16 mouse cellular contexts compared by ENCODE assay signal in genomic region chr16:91398030-91398429, GRCm38 (mm10). TPM values are rescaled to one million over a fixed set of nuclear protein-coding genes. Genes with fewer than 3 reads are reported as not detected.
DNase-seq lines count a peak whose midpoint lies in the region; ATAC-seq and TF ChIP-seq lines count a peak whose summit lies in the region.
"Had no signal": no experiment of that assay in that cellular context is flagged by ENCODE, and none has a peak within 500 bp of the region (broad histone marks: within the 10 kb centered on the region; RNA-seq: fewer than 3 reads in every experiment).

No protein-coding gene starts in this region.

- ATAC-seq in G1E (ENCODE audit: extremely low read depth, insufficient number of reproducible peaks, low FRiP score, poor library complexity, severe bottlenecking): no peak; the same call in 1 of the 2 replicates
- ATAC-seq in liver, postnatal 0 days: peak; percentile 45

- intact Hi-C loops in left cerebral cortex, postnatal 25 days (cut with DNase I): no loop called here

- H3K27me3 ChIP-seq in G1E (ENCODE audit: insufficient read depth, low read length): no peaks in the 10 kb centered on the region
- H3K27me3 ChIP-seq in liver, postnatal 0 days (ENCODE audit: insufficient read depth, low read length): no peaks in the 10 kb centered on the region
- H3K27me3 ChIP-seq: embryonic facial prominence, embryonic 15.5 days; hindbrain, embryonic 15.5 days; kidney, embryonic 15.5 days had no signal

- H3K4me2 ChIP-seq in liver, postnatal 0 days (ENCODE audit: low read depth, low read length): peak overlapping the region; percentile 34; the same call in 1 of the 2 replicates
- H3K4me2 ChIP-seq: embryonic facial prominence, embryonic 15.5 days; hindbrain, embryonic 15.5 days; kidney, embryonic 15.5 days; lung, embryonic 14.5 days had no signal

- peaks cover 52% of the 10 kb centered on the region for H3K4me1 ChIP-seq in G1E (ENCODE audit: insufficient read depth, low read depth, low read length)
- H3K4me1 ChIP-seq in liver, postnatal 0 days (ENCODE audit: insufficient read depth): peaks cover 23% of the 10 kb centered on the region
- H3K4me1 ChIP-seq: hindbrain, embryonic 15.5 days; kidney, embryonic 15.5 days had no signal

- TF ChIP-seq CTCF in G1E (IDR thresholded peaks at IDR 0.05; ENCODE audit: low read depth, low read length): no peak
- TF ChIP-seq CTCF in liver, postnatal 0 days (IDR thresholded peaks at IDR 0.05; ENCODE audit: low read depth): no peak

- no peak overlapping the region for H3K9ac ChIP-seq in liver, postnatal 0 days (replicated peaks)
- H3K9ac ChIP-seq: embryonic facial prominence, embryonic 15.5 days; hindbrain, embryonic 15.5 days; kidney, embryonic 15.5 days; lung, embryonic 14.5 days had no signal

- DNase-seq in B cell, adult 2 months: peak; percentile 43 to 51
- DNase-seq in G1E (ENCODE audit: low spot score): no peak
- peak; percentile 51 for DNase-seq in brain, adult 2 months (ENCODE audit: low read depth, low spot score)
- no peak for DNase-seq in liver, postnatal 0 days
- DNase-seq in thymus, postnatal 10 days (ENCODE audit: low spot score in 2 of 2): no peak
- DNase-seq in cerebellum, adult 11-12 months: no peak
- no peak for DNase-seq in spleen, postnatal 4 days (ENCODE audit: low spot score in 2 of 2)
- DNase-seq in left cerebral cortex, postnatal 25 days (ENCODE audit: low spot score in 2 of 2): no peak
- DNase-seq: cerebellum, postnatal 36 days; gastrocnemius, postnatal 14 days; lung, embryonic 14.5 days had no signal

- H3K9me3 ChIP-seq in G1E (replicated peaks): no peaks in the 10 kb centered on the region
- H3K9me3 ChIP-seq in liver, postnatal 0 days (ENCODE audit: low read length): no peaks in the 10 kb centered on the region
- H3K9me3 ChIP-seq: embryonic facial prominence, embryonic 15.5 days; hindbrain, embryonic 15.5 days; kidney, embryonic 15.5 days had no signal

- H3K4me3 ChIP-seq in G1E (ENCODE audit: low read depth, low read length): peak overlapping the region; percentile 9; the same call in 1 of the 2 replicates
- no peak overlapping the region for H3K4me3 ChIP-seq in liver, postnatal 0 days (ENCODE audit: low read depth, low read length)
- H3K4me3 ChIP-seq: embryonic facial prominence, embryonic 15.5 days; hindbrain, embryonic 15.5 days; kidney, embryonic 15.5 days had no signal

- peaks cover 85% of the 10 kb centered on the region for H3K36me3 ChIP-seq in G1E (replicated peaks)
- H3K36me3 ChIP-seq in liver, postnatal 0 days (replicated peaks; ENCODE audit: insufficient read depth, low read length): peaks cover 65% of the 10 kb centered on the region

- no peak for TF ChIP-seq EP300 in liver, postnatal 0 days (IDR thresholded peaks at IDR 0.05; ENCODE audit: low read depth)

- 78% methylated on average over 12 of the region's 12 CpGs for WGBS in liver, postnatal 0 days (ENCODE audit: insufficient replicate concordance)

- peak overlapping the region; percentile 68 for H3K27ac ChIP-seq in liver, postnatal 0 days (ENCODE audit: low read depth)
- H3K27ac ChIP-seq: embryonic facial prominence, embryonic 15.5 days; hindbrain, embryonic 15.5 days; kidney, embryonic 15.5 days had no signal

RNA-seq across cellular contexts. Expression of gene Gm21970, which starts 6.5 kb away (rescaled TPM):
- total RNA-seq in G1E (2014; fragmentation: Nextera tagmentation): 8.9 and 18.1 TPM in 2 replicates
- total RNA-seq in G1E (2017): not detected in 2 replicates
- polyA plus RNA-seq in G1E (2012): not detected in 2 replicates
- not detected in 2 replicates for polyA plus RNA-seq in liver, postnatal 0 days (2015; fragmentation: Nextera tagmentation; extraction: Ambion mirVana)
- total RNA-seq in left cerebral cortex, postnatal 25 days (2021): not detected
- total RNA-seq: gastrocnemius, postnatal 14 days had no signal
- polyA plus RNA-seq: embryonic facial prominence, embryonic 15.5 days; heart, postnatal 0 days; hindbrain, embryonic 15.5 days; kidney, embryonic 15.5 days; neural tube, embryonic 11.5 days had no signal

RNA-seq across cellular contexts. Expression of gene Il10rb, which starts 7.9 kb away (rescaled TPM):
- 137 and 144 TPM in 2 replicates for total RNA-seq in G1E (2014; fragmentation: Nextera tagmentation)
- 87.8 and 101 TPM in 2 replicates for total RNA-seq in G1E (2017)
- polyA plus RNA-seq in G1E (2012): 16.7 and 18.3 TPM in 2 replicates
- 25.5 and 26.4 TPM in 2 replicates for polyA plus RNA-seq in liver, postnatal 0 days (2015; fragmentation: Nextera tagmentation; extraction: Ambion mirVana)
- total RNA-seq in left cerebral cortex, postnatal 25 days (2021): 1 to 10 TPM; 9.1 to 9.7 TPM

RNA-seq across cellular contexts. Expression of gene Ifnar2, which starts 25.4 kb away (rescaled TPM):
- 165 and 186 TPM in 2 replicates for total RNA-seq in G1E (2014; fragmentation: Nextera tagmentation)
- total RNA-seq in G1E (2017): 66.5 and 67.3 TPM in 2 replicates
- polyA plus RNA-seq in G1E (2012): 27.3 and 35.1 TPM in 2 replicates
- polyA plus RNA-seq in liver, postnatal 0 days (2015; fragmentation: Nextera tagmentation; extraction: Ambion mirVana): 107 and 113 TPM in 2 replicates
- 10 to 100 TPM; 20.5 to 20.6 TPM for total RNA-seq in left cerebral cortex, postnatal 25 days (2021)

Comparison
In these comparisons a context has a peak if more than half of its experiments do, and no peak if none do; other contexts are left out.
1. DNase-seq: peak in B cell, adult 2 months (2 of 2) and brain, adult 2 months (single experiment); none in G1E (single experiment), liver, postnatal 0 days (single experiment), thymus, postnatal 10 days (0 of 2), cerebellum, adult 11-12 months (single experiment), spleen, postnatal 4 days (0 of 2) and left cerebral cortex, postnatal 25 days (0 of 2).
2. RNA of gene Il10rb, which starts 7.9 kb away (total RNA-seq): 87.8 to 144 TPM in G1E; 9.1 to 9.7 TPM in left cerebral cortex, postnatal 25 days; every median in the first group is over 4 times any median in the second.